Mouse (Mus musculus) left cerebral cortex, adult 8-10 months (tissue): Measurements from ENCODE around the gene Mrpl53. TPM values are rescaled to one million over a fixed set of nuclear protein-coding genes. Genes with fewer than 3 reads are reported as not detected.
"Not testable (repeated sequence)": the region's sequence is repeated elsewhere in the genome, so short reads cannot be mapped to it uniquely, and the experiment has no call there.

Experiments used
- DNase-seq, 2 experiments: peaks; one replicate each; pipeline ENCODE4 v3.0.0; 2022; ENCODE audit warnings: low spot score in 2 of 2
- microRNA-seq, 2 experiments: library from miRNA; unstranded; fragments of <30 nt; microRNA quantifications; one replicate each; pipeline ENCODE4 v1.2.0; 2022
- total RNA-seq, 4 experiments: library from RNA; stranded (reverse); gene quantifications; 2 replicates each; pipeline ENCODE4 v1.2.4; 2022

The Mrpl53 gene
- total RNA-seq, 4 experiments from 2014 or later = 51.1 to 63.3 (median 54.2) TPM

DNA sequence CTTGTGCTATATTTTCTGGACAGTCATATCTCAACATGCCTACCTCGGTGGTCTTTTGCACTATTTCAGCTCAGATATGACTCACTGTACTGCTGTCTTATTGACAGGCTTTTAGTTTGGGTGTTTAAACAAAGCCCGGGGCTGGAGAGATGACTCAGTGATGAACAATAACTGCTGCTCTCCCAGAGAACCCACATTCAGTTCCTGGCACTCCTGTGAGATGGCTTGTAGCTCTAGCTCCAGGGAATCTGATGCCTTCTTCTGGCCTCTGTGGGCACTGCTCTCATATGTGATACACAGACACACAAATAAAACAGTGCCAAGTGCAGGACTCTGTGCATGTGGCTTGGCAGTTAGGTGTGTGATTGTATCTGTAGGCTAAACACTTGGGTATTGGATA is 36.4 kb downstream of the Mrpl53 start:
- no peak for DNase-seq

DNA sequence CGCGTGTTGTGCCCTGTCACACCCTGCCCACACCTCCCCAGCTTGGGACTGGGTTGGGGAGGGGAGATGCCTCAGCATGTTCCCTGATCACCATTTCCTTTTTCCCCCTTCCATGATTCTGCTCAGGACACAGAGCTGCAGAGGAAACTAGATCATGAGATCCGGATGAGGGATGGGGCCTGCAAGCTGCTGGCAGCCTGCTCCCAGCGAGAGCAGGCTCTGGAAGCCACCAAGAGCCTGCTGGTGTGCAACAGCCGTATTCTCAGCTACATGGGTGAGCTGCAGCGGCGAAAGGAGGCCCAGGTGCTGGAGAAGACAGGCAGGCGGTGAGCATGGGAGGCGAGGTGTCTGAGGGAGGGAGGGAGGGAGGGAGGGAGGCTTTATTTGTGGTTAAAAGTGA is 37.0 kb downstream of the Mrpl53 start:
- DNase-seq = no peak

DNA sequence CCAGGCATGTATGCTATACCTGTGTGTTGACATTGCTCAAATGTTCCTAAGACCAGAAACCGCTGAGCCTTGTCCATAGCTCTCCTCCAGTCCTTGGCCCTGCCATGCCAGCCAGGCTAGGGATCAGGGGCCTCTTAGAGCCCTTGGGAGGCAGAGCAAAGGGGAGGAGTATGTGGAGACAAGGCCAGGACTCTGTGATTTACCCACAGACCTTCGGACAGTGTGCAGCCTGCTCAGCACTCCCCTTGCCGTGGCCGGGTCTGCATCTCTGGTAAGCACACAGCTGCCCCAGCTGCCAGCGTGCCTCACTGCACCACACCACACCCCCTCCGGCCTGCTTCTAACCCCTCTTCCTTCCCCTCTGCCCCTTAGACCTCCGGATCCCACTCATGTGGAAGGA is 38.4 kb downstream of the Mrpl53 start:
- DNase-seq = no peak

DNA sequence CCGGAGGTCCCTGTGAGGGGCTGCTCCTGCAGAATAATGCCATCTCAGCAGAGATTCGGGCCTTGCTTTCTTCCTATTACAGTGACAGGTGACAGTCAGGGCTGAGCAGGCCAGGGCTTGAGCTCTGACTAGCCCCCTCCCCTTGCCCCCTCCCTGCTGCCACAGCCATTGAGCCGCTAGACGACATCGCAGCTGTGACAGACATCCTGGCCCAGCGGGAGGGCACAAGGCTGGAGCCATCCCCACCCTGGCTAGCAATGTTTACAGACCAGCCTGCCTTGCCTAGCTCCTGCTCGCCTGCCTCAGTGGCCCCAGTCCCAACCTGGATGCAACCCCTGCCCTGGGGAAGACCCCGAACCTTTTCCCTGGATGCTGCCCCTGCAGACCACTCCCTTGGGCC is 42.9 kb downstream of the Mrpl53 start:
- DNase-seq = no peak

DNA sequence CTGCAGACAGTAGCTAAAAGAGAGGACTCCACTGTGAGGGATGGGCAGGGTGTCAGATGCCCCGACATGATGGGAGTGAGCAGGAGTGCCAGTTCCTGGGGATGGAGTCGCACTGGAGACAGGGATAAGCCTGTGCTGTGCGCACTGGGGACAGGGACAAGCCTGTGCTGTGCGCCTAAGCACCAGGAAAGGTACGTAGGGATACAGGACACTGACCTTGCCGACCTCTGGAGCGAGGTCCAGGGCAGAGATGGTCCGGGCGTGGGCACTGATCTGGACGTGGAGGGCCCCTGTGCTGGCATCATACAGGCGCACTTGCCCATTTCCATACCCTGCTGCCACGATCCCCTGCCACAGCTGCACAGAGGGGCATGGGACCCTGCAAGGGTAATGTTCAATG is 44.2 kb downstream of the Mrpl53 start:
- DNase-seq = no peak

DNA sequence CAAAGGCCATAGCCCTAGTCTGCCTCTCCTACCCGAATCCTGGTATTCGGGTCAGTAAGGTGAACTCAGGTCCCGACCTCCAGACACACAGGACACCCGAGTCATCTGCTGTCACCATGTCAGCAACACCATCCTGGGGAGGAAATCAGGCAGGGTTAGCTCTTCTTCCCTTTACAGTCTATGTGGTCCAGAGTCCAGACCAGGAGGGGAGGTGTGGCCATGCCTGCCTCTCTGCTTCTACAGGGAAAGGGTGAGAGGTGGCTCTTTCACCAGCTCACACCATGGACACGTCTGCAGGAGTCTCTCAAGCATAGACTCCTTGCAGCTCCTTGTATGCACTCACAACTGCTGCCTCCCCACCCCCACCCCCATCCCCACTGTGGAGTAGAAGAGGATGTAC is 44.6 kb downstream of the Mrpl53 start:
- no peak for DNase-seq

DNA sequence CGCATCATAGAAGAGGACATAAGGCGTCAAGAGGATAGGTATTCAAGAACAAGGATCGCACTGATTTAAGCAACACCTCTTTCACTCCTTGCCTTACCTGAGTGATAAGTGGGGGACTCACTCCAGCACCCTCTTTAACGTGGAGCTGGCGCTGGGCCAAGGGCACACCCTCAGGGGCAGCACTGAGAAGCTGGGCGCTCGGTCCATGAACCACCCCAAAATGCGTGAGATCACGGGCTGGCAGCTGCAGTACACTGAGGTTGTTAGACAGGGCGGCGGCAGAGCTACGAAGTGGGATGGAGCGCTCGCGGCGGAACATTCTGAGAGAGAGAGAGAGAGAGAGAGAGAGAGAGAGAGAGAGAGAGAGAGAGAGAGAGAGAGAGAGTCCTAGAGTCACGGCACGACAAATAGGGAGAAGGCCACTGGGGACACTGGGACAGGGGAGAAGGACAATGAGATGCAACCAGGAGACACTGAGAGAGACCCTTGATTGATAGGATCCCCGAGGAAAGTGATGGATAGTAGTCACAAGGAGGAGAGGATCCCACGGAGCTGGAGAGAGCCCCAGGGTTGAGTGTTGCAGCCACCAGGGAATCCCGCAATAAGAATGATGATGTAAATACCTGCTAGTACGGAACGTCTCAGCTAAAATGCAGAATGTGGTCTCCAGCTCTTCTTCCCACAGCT is 46.9 kb downstream of the Mrpl53 start:
- no peak for DNase-seq

DNA sequence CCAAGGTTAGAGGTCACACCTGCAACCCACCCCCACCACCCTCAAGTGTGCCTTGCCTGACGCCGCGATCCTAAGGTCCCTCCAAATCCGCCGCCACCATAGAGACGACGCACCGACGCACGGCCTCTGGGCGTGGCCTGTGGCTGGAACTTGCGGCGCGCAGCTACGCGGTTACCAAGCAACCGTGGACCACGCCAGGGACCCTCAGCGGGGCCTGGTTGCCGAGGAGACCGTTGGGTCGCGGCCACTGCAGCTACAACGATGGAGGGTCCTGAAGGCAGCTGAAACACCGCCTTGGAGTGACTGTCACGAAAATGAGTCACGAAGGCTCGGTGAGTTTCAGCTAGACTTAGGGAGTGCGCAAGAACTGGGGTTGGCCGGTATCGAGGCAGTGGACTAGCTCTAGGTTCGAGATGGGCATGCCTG is 47.4 kb downstream of the Mrpl53 start, which contains the start of the genes Wdr54 and 1700003E16Rik:
TSS of gene Wdr54 (minus strand) at position 139 of the 426 bp plus-strand sequence.
TSS of gene 1700003E16Rik (plus strand) at position 146 of the 426 bp plus-strand sequence.
- peak; percentile 68 to 75 for DNase-seq

DNA sequence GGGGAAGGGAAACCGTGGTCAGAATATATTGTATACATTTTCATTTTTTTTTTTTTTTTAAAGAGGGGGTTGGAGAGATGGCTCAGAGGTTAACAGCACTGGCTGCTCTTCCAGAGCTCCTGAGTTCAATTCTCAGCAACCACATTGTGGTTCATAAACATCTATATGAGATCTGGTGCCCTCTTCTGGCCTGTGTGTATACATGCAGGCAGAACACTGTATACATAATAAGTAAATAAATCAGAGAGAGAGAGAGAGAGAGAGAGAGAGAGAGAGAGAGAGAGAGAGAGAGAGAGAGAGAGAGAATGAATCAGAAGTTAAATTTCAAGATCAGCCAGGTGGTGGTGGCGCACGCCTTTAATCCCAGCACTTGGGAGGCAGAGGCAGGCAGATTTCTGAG is 50.6 kb downstream of the Mrpl53 start:
- not testable (repeated sequence) for DNase-seq

Small RNAs within 50 kb of the gene (microRNA-seq; reads per million reads assigned to microRNA genes)
- 0 reads per million in 2 experiments for gene Mir3470a

Other genes with a start within 250 kb of the Mrpl53 start
- gene Sema4f, start 169.3 kb upstream of the Mrpl53 start, total RNA-seq = 10 to 100 TPM; 35.0 to 36.1 (median 35.2) TPM
- under 1 TPM in 3 of 4 experiments, not detected in 1; 0.33 to 0.57 (median 0.48) TPM for gene M1ap, start 162.1 kb upstream of the Mrpl53 start, total RNA-seq
- 1 to 10 TPM; 2.1 to 3.7 (median 2.9) TPM for gene Dok1, start 75.6 kb upstream of the Mrpl53 start, total RNA-seq
- 1 to 10 TPM; 2.0 to 4.3 (median 3.0) TPM for gene Loxl3, start 74.9 kb upstream of the Mrpl53 start, total RNA-seq
- gene Aup1, start 54.5 kb upstream of the Mrpl53 start, total RNA-seq = 100 to 1,000 TPM in 3 of 4 experiments, 10 to 100 TPM in 1; 98.7 to 123 (median 111) TPM
- gene Htra2, start 53.8 kb upstream of the Mrpl53 start, total RNA-seq = 10 to 100 TPM; 47.7 to 53.7 (median 50.4) TPM
- gene Dqx1, start 51.2 kb upstream of the Mrpl53 start, total RNA-seq = 1 to 10 TPM in 2 of 4 experiments, under 1 TPM in 2; 0.67 to 1.5 (median 1.1) TPM
- gene Tlx2, start 38.7 kb upstream of the Mrpl53 start, total RNA-seq = not detected
- gene Pcgf1, start 31.2 kb upstream of the Mrpl53 start, total RNA-seq = 10 to 100 TPM; 26.2 to 31.0 (median 27.2) TPM
- gene Lbx2, start 22.7 kb upstream of the Mrpl53 start, total RNA-seq = under 1 TPM in 1 of 4 experiments, not detected in 3; 0.77 TPM
- 10 to 100 TPM in 1 of 4 experiments, 1 to 10 TPM in 3; 6.5 to 10.1 (median 8.7) TPM for gene Ccdc142, start 7.4 kb upstream of the Mrpl53 start, total RNA-seq
- 1 to 10 TPM; 5.8 to 8.1 (median 6.4) TPM for gene Gm42688, start 7.4 kb upstream of the Mrpl53 start, total RNA-seq
- gene Mogs, start 6.5 kb downstream of the Mrpl53 start, total RNA-seq = 10 to 100 TPM; 27.4 to 32.3 (median 31.3) TPM
- 10 to 100 TPM; 36.5 to 47.4 (median 39.6) TPM for gene Wbp1, start 12.5 kb downstream of the Mrpl53 start, total RNA-seq
- gene Ino80b, start 16.4 kb downstream of the Mrpl53 start, total RNA-seq = 10 to 100 TPM; 22.0 to 26.8 (median 25.4) TPM
- gene Rtkn, start 26.4 kb downstream of the Mrpl53 start, total RNA-seq = 100 to 1,000 TPM in 1 of 4 experiments, 10 to 100 TPM in 3; 91.4 to 114 (median 92.8) TPM
- gene Wdr54, start 47.4 kb downstream of the Mrpl53 start, total RNA-seq = 10 to 100 TPM; 31.8 to 39.1 (median 34.5) TPM
- 10 to 100 TPM; 26.4 to 29.4 (median 28.3) TPM for gene 1700003E16Rik, start 47.4 kb downstream of the Mrpl53 start, total RNA-seq
- 100 to 1,000 TPM; 347 to 364 (median 356) TPM for gene Dctn1, start 56.9 kb downstream of the Mrpl53 start, total RNA-seq
- 1 to 10 TPM in 1 of 4 experiments, under 1 TPM in 3; 0.44 to 2.0 (median 0.79) TPM for gene Slc4a5, start 110.8 kb downstream of the Mrpl53 start, total RNA-seq
- 1 to 10 TPM; 5.3 to 8.7 (median 7.0) TPM for gene Mthfd2, start 216.9 kb downstream of the Mrpl53 start, total RNA-seq
- 10 to 100 TPM; 16.8 to 22.9 (median 17.5) TPM for gene Mob1a, start 217.0 kb downstream of the Mrpl53 start, total RNA-seq
- gene Bola3, start 240.1 kb downstream of the Mrpl53 start, total RNA-seq = 10 to 100 TPM; 34.5 to 61.7 (median 53.5) TPM